Mouse (Mus musculus) lung, postnatal 0 days (tissue): ENCODE measurements around the gene Mthfd2l.

ENCODE experiments used
- CTCF ChIP-seq: IDR thresholded peaks from 2 replicates; pipeline ENCODE4 v1.5.1; 2016; ENCODE audit warnings: antibody characterized with exemption, mild to moderate bottlenecking
- EP300 ChIP-seq: IDR thresholded peaks from 2 replicates; pipeline ENCODE4 v1.6.1; 2016; ENCODE audit warnings: antibody characterized with exemption, mild to moderate bottlenecking, control low read depth

DNA sequence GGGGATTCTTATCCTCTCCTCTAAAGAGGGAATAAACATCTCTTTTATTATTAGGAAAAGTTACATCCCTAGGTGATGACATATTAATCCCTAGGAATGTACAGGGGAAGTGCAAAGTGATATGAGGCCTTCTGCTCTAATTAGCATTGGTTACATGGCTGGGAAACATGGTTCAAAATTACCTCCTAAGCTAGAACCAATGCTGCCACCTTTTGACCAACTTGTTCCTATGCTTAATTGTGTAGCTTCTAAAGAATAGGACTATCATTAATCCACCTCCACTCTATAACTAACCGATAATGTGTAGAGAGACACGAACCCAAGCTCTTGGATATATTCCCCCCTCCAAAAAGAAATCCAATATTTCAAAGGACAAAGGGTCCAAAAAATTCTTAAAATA lies 99.7 kb downstream of the Mthfd2l start:
- peak; percentile 44 for TF ChIP-seq CTCF
- no peak for TF ChIP-seq EP300
